9 mouse cellular contexts compared by ENCODE assay signal in the genomic region with DNA sequence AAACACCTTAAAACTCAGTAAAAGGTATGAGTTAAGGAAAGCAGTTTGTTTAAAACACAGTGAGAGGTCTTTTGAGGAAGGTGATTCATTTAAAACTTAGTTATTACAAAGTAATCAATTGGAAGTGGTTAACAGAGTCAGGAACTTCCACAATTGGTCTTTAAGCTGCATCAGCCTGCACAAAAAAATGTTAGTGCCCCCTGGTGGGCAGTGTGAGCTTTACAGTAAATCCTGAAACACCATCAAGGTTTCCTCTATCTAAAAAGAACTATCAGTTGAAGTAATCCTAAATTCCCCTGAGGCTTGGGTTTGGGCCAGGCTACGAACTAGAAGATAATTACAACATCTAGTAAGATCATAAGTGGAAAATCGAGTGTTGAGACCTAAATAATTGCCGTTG. TPM values are rescaled to one million over a fixed set of nuclear protein-coding genes. Genes with fewer than 3 reads are reported as not detected.
DNase-seq lines count a peak whose midpoint lies in the region; ATAC-seq and TF ChIP-seq lines count a peak whose summit lies in the region.
"Had no signal": no experiment of that assay in that cellular context is flagged by ENCODE, and none has a peak within 500 bp of the region (broad histone marks: within the 10 kb centered on the region; RNA-seq: fewer than 3 reads in every experiment).

No protein-coding gene starts in this region.

- no peak overlapping the region for H3K27ac ChIP-seq in gastrocnemius, adult 2 months
- H3K27ac ChIP-seq in left cerebral cortex, adult 2 months = no peak overlapping the region
- no peak overlapping the region for H3K27ac ChIP-seq in neural tube, embryonic 11.5 days (ENCODE audit: low read depth, low read length)
- H3K27ac ChIP-seq: limb, embryonic 15.5 days had no signal

- H3K4me1 ChIP-seq in neural tube, embryonic 11.5 days (ENCODE audit: control insufficient read depth, insufficient read depth, low read length) = no peaks in the 10 kb centered on the region
- H3K4me1 ChIP-seq: limb, embryonic 15.5 days had no signal

- H3K9ac ChIP-seq in neural tube, embryonic 11.5 days (ENCODE audit: low read length) = no peak overlapping the region
- H3K9ac ChIP-seq: limb, embryonic 15.5 days had no signal

- no peak overlapping the region for H3K4me2 ChIP-seq in neural tube, embryonic 11.5 days (ENCODE audit: low read depth)
- H3K4me2 ChIP-seq: limb, embryonic 15.5 days had no signal

- H3K36me3 ChIP-seq in neural tube, embryonic 11.5 days (ENCODE audit: control insufficient read depth, insufficient read depth, low read length) = no peaks in the 10 kb centered on the region
- H3K36me3 ChIP-seq: limb, embryonic 15.5 days had no signal

- DNase-seq in kidney, adult 18-20 months = peak; percentile 66
- no peak for DNase-seq in kidney, adult 11 months
- peak; percentile 56 for DNase-seq in MEL-GATA-1-ER (ENCODE audit: extremely low read depth, low read depth)
- peak; percentile 71 to 81 for DNase-seq in cerebellum, adult 18-20 months
- peak; percentile 62 for DNase-seq in gastrocnemius, adult 2 months
- peak; percentile 57 to 68 for DNase-seq in left cerebral cortex, adult 2 months (ENCODE audit: extremely low spot score in 1 of 2, low spot score in 2 of 2)
- DNase-seq in neural tube, embryonic 11.5 days (ENCODE audit: low spot score) = peak; percentile 67
- DNase-seq in thymus, postnatal 14 days = peak; percentile 78

- H3K4me3 ChIP-seq in gastrocnemius, adult 2 months = no peak overlapping the region
- no peak overlapping the region for H3K4me3 ChIP-seq in left cerebral cortex, adult 2 months
- no peak overlapping the region for H3K4me3 ChIP-seq in neural tube, embryonic 11.5 days (ENCODE audit: low read depth, low read length)
- H3K4me3 ChIP-seq: limb, embryonic 15.5 days had no signal

- TF ChIP-seq CTCF in gastrocnemius, adult 2 months (IDR thresholded peaks at IDR 0.05) = peak; percentile 80
- peak; percentile 83 for TF ChIP-seq CTCF in left cerebral cortex, adult 2 months (IDR thresholded peaks at IDR 0.05)

- H3K9me3 ChIP-seq in neural tube, embryonic 11.5 days (ENCODE audit: control insufficient read depth, low read length) = no peaks in the 10 kb centered on the region
- H3K9me3 ChIP-seq: limb, embryonic 15.5 days had no signal

- WGBS in neural tube, embryonic 11.5 days = 19% methylated on average over 3 of the region's 3 CpGs

- intact Hi-C loops in gastrocnemius, adult 2 months (cut with DNase I) = loop anchor here (2.0 to 10.0 kb wide), 3 partner anchors 99 to 453 kb away; no protein-coding TSS in a partner anchor
- intact Hi-C loops in left cerebral cortex, adult 2 months (cut with DNase I) = loop anchor here (1.0 kb wide), 2 partner anchors 100 to 448 kb away; no protein-coding TSS in a partner anchor

- ATAC-seq in neural tube, embryonic 11.5 days (ENCODE audit: insufficient read depth, low FRiP score, low TSS enrichment) = no peak

- no peaks in the 10 kb centered on the region for H3K27me3 ChIP-seq in neural tube, embryonic 11.5 days (ENCODE audit: control insufficient read depth, insufficient read depth, low read length)
- H3K27me3 ChIP-seq: limb, embryonic 15.5 days had no signal

RNA-seq across cellular contexts. Expression of a gene that starts 21.0 kb away (rescaled TPM):
- total RNA-seq in gastrocnemius, adult 2 months (2021) = 1 to 10 TPM; 5.9 to 7.3 TPM
- total RNA-seq in left cerebral cortex, adult 2 months (2021) = 10 to 100 TPM; 79.0 to 81.7 TPM
- 4.2 and 4.7 TPM in 2 replicates for polyA plus RNA-seq in neural tube, embryonic 11.5 days (2014; fragmentation: Nextera tagmentation; extraction: Ambion mirVana)

Comparison
In these comparisons a context has a peak if more than half of its experiments do, and no peak if none do; other contexts are left out.
1. RNA of a gene that starts 21.0 kb away (total RNA-seq): 79.0 to 81.7 TPM in left cerebral cortex, adult 2 months; 5.9 to 7.3 TPM in gastrocnemius, adult 2 months; every median in the first group is over 4 times any median in the second.